Mouse (Mus musculus) hindbrain, embryonic 14.5 days (tissue): ENCODE results near the gene Stom. TPM values are rescaled to one million over a fixed set of nuclear protein-coding genes. Genes with fewer than 3 reads are reported as not detected.

Experiments
- polyA plus RNA-seq: library from polyadenylated mRNA; unstranded; fragments of >200 nt; fragmentation: Nextera tagmentation; extraction: Ambion mirVana; gene quantifications from 2 replicates; pipeline ENCODE4 v1.2.1, GENCODE M21; 2014

Gene Stom
- polyA plus RNA-seq, 1 experiment from 2014 or later = 24.4 TPM

Other genes with a start within 250 kb of the Stom start
- gene AI182371, start 235.4 kb downstream of the Stom start, polyA plus RNA-seq = 0.20 and 0.51 TPM in 2 replicates
- gene Cntrl, start 227.5 kb downstream of the Stom start, polyA plus RNA-seq = 8.4 and 10.5 TPM in 2 replicates
- gene Rab14, start 135.9 kb downstream of the Stom start, polyA plus RNA-seq = 359 and 375 TPM in 2 replicates
- 30.2 and 31.4 TPM in 2 replicates for gene Gsn, start 80.6 kb downstream of the Stom start, polyA plus RNA-seq
- not detected in 2 replicates for gene 4930568D16Rik, start 30.8 kb upstream of the Stom start, polyA plus RNA-seq
- not detected in 2 replicates for gene 4930402F06Rik, start 60.2 kb upstream of the Stom start, polyA plus RNA-seq
- 7.8 and 8.4 TPM in 2 replicates for gene Ggta1, start 126.3 kb upstream of the Stom start, polyA plus RNA-seq
- 48.4 and 52.2 TPM in 2 replicates for gene Dab2ip, start 221.3 kb upstream of the Stom start, polyA plus RNA-seq